Mouse (Mus musculus) lung, embryonic 15.5 days (tissue): ENCODE results near the gene Arg2. TPM values are rescaled to one million over a fixed set of nuclear protein-coding genes. Genes with fewer than 3 reads are reported as not detected.
A peak's percentile ranks its signal among the peaks of the same experiment; 100 is the strongest.

ENCODE experiments used
- ATAC-seq: fragments of 200-750 bp; cut with Nextera tagmentation; 2 replicates; pipeline ENCODE4 v1.8.0; 2017; ENCODE audit warnings: moderate number of reproducible peaks, borderline replicate concordance; ENCODE audit not compliant: low FRiP score, low TSS enrichment; ENCODE audit errors: extremely low read depth
- H3K27ac ChIP-seq: fragments of 300-500 bp; sonication (generic); 2 replicates; pipeline ENCODE4 v1.5.1; 2015; ENCODE audit warnings: moderate library complexity, mild to moderate bottlenecking, inconsistent platforms
- H3K27me3 ChIP-seq: fragments of 300-500 bp; sonication (generic); 2 replicates; pipeline ENCODE4 v1.6.1; 2015; ENCODE audit warnings: inconsistent platforms
- H3K36me3 ChIP-seq: fragments of 300-500 bp; sonication (generic); 2 replicates; pipeline ENCODE4 v1.6.1; 2015; ENCODE audit warnings: inconsistent platforms
- H3K4me1 ChIP-seq: fragments of 300-500 bp; sonication (generic); 2 replicates; pipeline ENCODE4 v1.6.1; 2015; ENCODE audit warnings: inconsistent platforms
- H3K4me2 ChIP-seq: fragments of 300-500 bp; sonication (generic); 2 replicates; pipeline ENCODE4 v1.6.1; 2015; ENCODE audit warnings: inconsistent platforms, mild to moderate bottlenecking, moderate library complexity
- H3K4me3 ChIP-seq: fragments of 300-500 bp; sonication (generic); 2 replicates; pipeline ENCODE4 v1.5.1; 2015; ENCODE audit warnings: mild to moderate bottlenecking, inconsistent platforms
- H3K9ac ChIP-seq: fragments of 300-500 bp; sonication (generic); 2 replicates; pipeline ENCODE4 v1.6.1; 2015; ENCODE audit warnings: inconsistent platforms
- H3K9me3 ChIP-seq: fragments of 300-500 bp; sonication (generic); 2 replicates; pipeline ENCODE4 v1.6.1; 2016; ENCODE audit warnings: inconsistent platforms
- WGBS: fragments of 180-500 bp; shearing (Covaris S2); methylation state at CpG from one replicate; pipeline ENCODE4 v1.1.7; 2015; 5-methylcytosine and 5-hydroxymethylcytosine counted together
- polyA plus RNA-seq: library from polyadenylated mRNA; unstranded; fragments of >200 nt; fragmentation: Nextera tagmentation; extraction: Ambion mirVana; gene quantifications from 2 replicates; pipeline ENCODE4 v1.2.1, GENCODE M21; 2015

Arg2 gene
- 4.7 and 5.0 TPM in 2 replicates for polyA plus RNA-seq

GRCm38 (mm10) chr12:79130299-79131177, at the start of gene Arg2:
Gene Arg2 (plus strand): TSS chr12:79130777.
- Histone ChIP-seq H3K9ac (peak within 1 kb of the TSS; percentile 20; the same call in 1 of the 2 replicates), H3K27me3 (peaks cover 40% of the 10 kb centered on the region), H3K4me2 (peak within 1 kb of the TSS; percentile 85), H3K36me3 (no peaks in the 10 kb centered on the region), H3K27ac (no peak within 1 kb of the TSS), H3K9me3 (no peaks in the 10 kb centered on the region), H3K4me3 (peak within 1 kb of the TSS; percentile 40), H3K4me1 (peaks cover 11% of the 10 kb centered on the region; the same call in 1 of the 2 replicates)
- ATAC-seq: peak; percentile 87
- WGBS: under 1% methylated on average over 47 of the region's 47 CpGs

- WGBS: under 1% methylated on average over 53 of the region's 53 CpGs
- ATAC-seq: peak; percentile 94
Observed at GRCm38 (mm10) chr12:79089182-79089812, 41.3 kb upstream of the Arg2 start, which contains the start of gene Pigh. Gene Pigh (minus strand): TSS chr12:79089651.

GRCm38 (mm10) chr12:79092569-79092968, 38.0 kb upstream of the Arg2 start:
- Histone ChIP-seq H3K27ac (no peak overlapping the region), H3K9ac (no peak overlapping the region), H3K9me3 (no peaks in the 10 kb centered on the region), H3K27me3 (no peaks in the 10 kb centered on the region), H3K36me3 (no peaks in the 10 kb centered on the region), H3K4me1 (0 out of 2 replicates have a peak, but pooled peaks cover 5% of the 10 kb centered on the region), H3K4me3 (no peak overlapping the region), H3K4me2 (no peak overlapping the region)
- no peak for ATAC-seq
- 25% methylated on average over 4 of the region's 4 CpGs for WGBS

More at GRCm38 (mm10) chr12:79089182-79089812, 41.3 kb upstream of the Arg2 start, which contains the start of gene Pigh:
- H3K9me3 ChIP-seq: no peaks in the 10 kb centered on the region
- 0 out of 2 replicates have a peak, but pooled peaks cover 5% of the 10 kb centered on the region for H3K4me1 ChIP-seq
- no peaks in the 10 kb centered on the region for H3K27me3 ChIP-seq
- peak within 1 kb of the TSS; percentile 78 for H3K4me3 ChIP-seq
- 0 out of 2 replicates have a peak, but pooled peaks cover 3% of the 10 kb centered on the region for H3K36me3 ChIP-seq
- H3K9ac ChIP-seq: peak within 1 kb of the TSS; percentile 82
- peak within 1 kb of the TSS; percentile 32; the same call in 1 of the 2 replicates for H3K27ac ChIP-seq
- H3K4me2 ChIP-seq: peak within 1 kb of the TSS; percentile 69

GRCm38 (mm10) chr12:79097106-79097752, 33.3 kb upstream of the Arg2 start:
- no peak for ATAC-seq
- H3K27me3 ChIP-seq: no peaks in the 10 kb centered on the region

GRCm38 (mm10) chr12:79103773-79104172, 26.8 kb upstream of the Arg2 start:
- Histone ChIP-seq H3K4me3 (no peak overlapping the region), H3K36me3 (no peaks in the 10 kb centered on the region), H3K9ac (no peak overlapping the region), H3K4me2 (no peak overlapping the region), H3K4me1 (no peaks in the 10 kb centered on the region), H3K27me3 (no peaks in the 10 kb centered on the region), H3K27ac (no peak overlapping the region), H3K9me3 (no peaks in the 10 kb centered on the region)
- 73% methylated on average over 3 of the region's 3 CpGs for WGBS
- ATAC-seq: no peak

More at GRCm38 (mm10) chr12:79097106-79097752, 33.3 kb upstream of the Arg2 start:
- WGBS: 29% methylated on average over 3 of the region's 3 CpGs
- Histone ChIP-seq H3K9me3 (no peaks in the 10 kb centered on the region), H3K9ac (no peak overlapping the region), H3K4me2 (no peak overlapping the region), H3K4me1 (no peaks in the 10 kb centered on the region), H3K4me3 (no peak overlapping the region), H3K27ac (no peak overlapping the region), H3K36me3 (no peaks in the 10 kb centered on the region)

GRCm38 (mm10) chr12:79104544-79104943, 26.0 kb upstream of the Arg2 start:
- H3K9ac ChIP-seq: no peak overlapping the region
- no peak for ATAC-seq
- no peaks in the 10 kb centered on the region for H3K4me1 ChIP-seq
- no peaks in the 10 kb centered on the region for H3K36me3 ChIP-seq
- H3K27ac ChIP-seq: no peak overlapping the region
- no peaks in the 10 kb centered on the region for H3K9me3 ChIP-seq
- WGBS: 55% methylated on average over 2 of the region's 2 CpGs
- no peak overlapping the region for H3K4me3 ChIP-seq
- no peaks in the 10 kb centered on the region for H3K27me3 ChIP-seq
- H3K4me2 ChIP-seq: no peak overlapping the region

- ATAC-seq: no peak
- H3K4me1 ChIP-seq: no peaks in the 10 kb centered on the region
- no peak overlapping the region for H3K4me3 ChIP-seq
- H3K9ac ChIP-seq: no peak overlapping the region
- no peaks in the 10 kb centered on the region for H3K36me3 ChIP-seq
- H3K27ac ChIP-seq: no peak overlapping the region
- 56% methylated on average over 5 of the region's 5 CpGs for WGBS
- H3K4me2 ChIP-seq: no peak overlapping the region
- H3K27me3 ChIP-seq: no peaks in the 10 kb centered on the region
- no peaks in the 10 kb centered on the region for H3K9me3 ChIP-seq
Observed at GRCm38 (mm10) chr12:79105312-79105711, 25.3 kb upstream of the Arg2 start.

GRCm38 (mm10) chr12:79118991-79119390, 11.6 kb upstream of the Arg2 start:
- no peaks in the 10 kb centered on the region for H3K27me3 ChIP-seq
- H3K4me3 ChIP-seq: no peak overlapping the region
- no peak overlapping the region for H3K4me2 ChIP-seq
- H3K27ac ChIP-seq: no peak overlapping the region
- no peak overlapping the region for H3K9ac ChIP-seq
- H3K4me1 ChIP-seq: no peaks in the 10 kb centered on the region
- H3K9me3 ChIP-seq: no peaks in the 10 kb centered on the region
- ATAC-seq: no peak
- WGBS: 80% methylated on average over 4 of the region's 4 CpGs
- no peaks in the 10 kb centered on the region for H3K36me3 ChIP-seq

- Histone ChIP-seq H3K27ac (no peak overlapping the region), H3K4me1 (no peaks in the 10 kb centered on the region), H3K36me3 (no peaks in the 10 kb centered on the region), H3K9ac (no peak overlapping the region), H3K4me2 (no peak overlapping the region), H3K4me3 (no peak overlapping the region), H3K27me3 (no peaks in the 10 kb centered on the region), H3K9me3 (no peaks in the 10 kb centered on the region)
- ATAC-seq: no peak
- WGBS: 43% methylated on average over 3 of the region's 3 CpGs
Observed at GRCm38 (mm10) chr12:79122820-79123219, 7.8 kb upstream of the Arg2 start.

GRCm38 (mm10) chr12:79131178-79131675, 650 bp downstream of the Arg2 start:
- Histone ChIP-seq H3K4me1 (peaks cover 11% of the 10 kb centered on the region; the same call in 1 of the 2 replicates), H3K36me3 (no peaks in the 10 kb centered on the region), H3K9me3 (no peaks in the 10 kb centered on the region), H3K9ac (0 out of 2 replicates have a peak overlapping the region, but pooled peaks have one; percentile 20), H3K4me3 (peak overlapping the region; percentile 40), H3K27ac (no peak overlapping the region), H3K27me3 (peaks cover 40% of the 10 kb centered on the region), H3K4me2 (peak overlapping the region; percentile 85)
- ATAC-seq: no peak
- 2% methylated on average over 22 of the region's 22 CpGs for WGBS

- 19% methylated on average over 5 of the region's 5 CpGs for WGBS
- Histone ChIP-seq H3K4me3 (peak overlapping the region; percentile 40), H3K27me3 (peaks cover 40% of the 10 kb centered on the region), H3K4me1 (peaks cover 11% of the 10 kb centered on the region; the same call in 1 of the 2 replicates), H3K9me3 (no peaks in the 10 kb centered on the region), H3K27ac (no peak overlapping the region), H3K36me3 (no peaks in the 10 kb centered on the region), H3K9ac (no peak overlapping the region), H3K4me2 (peak overlapping the region; percentile 85)
- ATAC-seq: no peak
Observed at GRCm38 (mm10) chr12:79131706-79132460, 1.3 kb downstream of the Arg2 start.
